Mouse (Mus musculus) urinary bladder, postnatal 36 days (tissue): ENCODE results near the gene Dffa.

Source experiments
- DNase-seq, 2 experiments: peaks; one replicate each; pipeline ENCODE4 v3.0.0; 2022; ENCODE audit warnings: low spot score in 2 of 2, mixed read lengths in 1 of 2

Gene Dffa

GRCm38 (mm10) chr4:149103875-149104561 lies at the start of gene Dffa:
Gene Dffa, plus strand, starts transcription at chr4:149104146.
- DNase-seq, result peak; percentile 92 to 93

- DNase-seq, result no peak
Observed at GRCm38 (mm10) chr4:149055847-149056246, 48.1 kb upstream of the Dffa start.

GRCm38 (mm10) chr4:149056957-149057356 lies 47.0 kb upstream of the Dffa start:
- DNase-seq, result no peak

GRCm38 (mm10) chr4:149057470-149057869 lies 46.5 kb upstream of the Dffa start:
- DNase-seq, result no peak

- no peak for DNase-seq
Observed at GRCm38 (mm10) chr4:149058298-149058697, 45.6 kb upstream of the Dffa start.

- DNase-seq, result no peak
Observed at GRCm38 (mm10) chr4:149059713-149060112, 44.2 kb upstream of the Dffa start.

GRCm38 (mm10) chr4:149060621-149061431 lies 43.1 kb upstream of the Dffa start:
- no peak for DNase-seq

GRCm38 (mm10) chr4:149061432-149061718 lies 42.6 kb upstream of the Dffa start:
- DNase-seq, result no peak

GRCm38 (mm10) chr4:149062406-149063318 lies 41.3 kb upstream of the Dffa start:
- DNase-seq, result no peak

GRCm38 (mm10) chr4:149064061-149064854 lies 39.7 kb upstream of the Dffa start:
- DNase-seq, result no peak

- DNase-seq, result no peak
Observed at GRCm38 (mm10) chr4:149066672-149067551, 37.0 kb upstream of the Dffa start.

GRCm38 (mm10) chr4:149075073-149075472 lies 28.9 kb upstream of the Dffa start:
- DNase-seq, result peak in 1 of 2 experiments; percentile 46

GRCm38 (mm10) chr4:149075871-149076575 lies 27.9 kb upstream of the Dffa start:
- DNase-seq, result peak; percentile 63 to 71

- peak in 1 of 2 experiments; percentile 52 for DNase-seq
Observed at GRCm38 (mm10) chr4:149078261-149078660, 25.7 kb upstream of the Dffa start.

GRCm38 (mm10) chr4:149079629-149080028 lies 24.3 kb upstream of the Dffa start:
- DNase-seq, result no peak

GRCm38 (mm10) chr4:149080111-149080510 lies 23.8 kb upstream of the Dffa start:
- DNase-seq, result no peak

- DNase-seq, result peak; percentile 61 to 88
Observed at GRCm38 (mm10) chr4:149081528-149081927, 22.4 kb upstream of the Dffa start.

- DNase-seq, result no peak
Observed at GRCm38 (mm10) chr4:149085381-149085780, 18.6 kb upstream of the Dffa start.

GRCm38 (mm10) chr4:149091364-149091763 lies 12.6 kb upstream of the Dffa start:
- no peak for DNase-seq

- DNase-seq, result peak in 1 of 2 experiments; percentile 17
Observed at GRCm38 (mm10) chr4:149097956-149098355, 6.0 kb upstream of the Dffa start.
